Mouse (Mus musculus) midbrain, embryonic 14.5 days (tissue): ENCODE measurements at regions not wholly inside any gene's neighbourhood (a gene's known extent, or its start where the extent isn't known, plus 50 kb on each side); places are given as distances from the start of the nearest gene placed in this dataset.
A peak's percentile ranks its signal among the peaks of the same experiment; 100 is the strongest.

Source experiments
- ATAC-seq: fragments of 200-750 bp; cut with Nextera tagmentation; 2 replicates; pipeline ENCODE4 v1.8.0; 2017; ENCODE audit warnings: moderate number of reproducible peaks, moderate library complexity; ENCODE audit not compliant: low FRiP score, low TSS enrichment
- DNase-seq: peaks from one replicate; pipeline ENCODE4 v3.0.0-alpha.2; 2015
- H3K27ac ChIP-seq: fragments of 300-500 bp; sonication (generic); replicated peaks from 2 replicates; pipeline ENCODE4 v1.5.1; 2014; ENCODE audit warnings: mild to moderate bottlenecking, low read depth, low read length, moderate library complexity
- H3K27me3 ChIP-seq: fragments of 300-500 bp; sonication (generic); 2 replicates; pipeline ENCODE4 v1.6.1; 2014; ENCODE audit warnings: low read length, control low read depth, mixed read lengths; ENCODE audit not compliant: control insufficient read depth, insufficient read depth
- H3K36me3 ChIP-seq: fragments of 300-500 bp; sonication (generic); 2 replicates; pipeline ENCODE4 v1.6.1; 2014; ENCODE audit warnings: low read length, control low read depth; ENCODE audit not compliant: control insufficient read depth, insufficient read depth
- H3K4me1 ChIP-seq: fragments of 300-500 bp; sonication (generic); 2 replicates; pipeline ENCODE4 v1.6.1; 2014; ENCODE audit warnings: mild to moderate bottlenecking, antibody characterized with exemption, low read length, control low read depth; ENCODE audit not compliant: control insufficient read depth, insufficient read depth
- H3K4me2 ChIP-seq: fragments of 300-500 bp; sonication (generic); 2 replicates; pipeline ENCODE4 v1.6.1; 2014; ENCODE audit warnings: mild to moderate bottlenecking, low read length, moderate library complexity
- H3K4me3 ChIP-seq: fragments of 300-500 bp; sonication (generic); replicated peaks from 2 replicates; pipeline ENCODE4 v1.5.1; 2014; ENCODE audit warnings: low read depth, low read length
- H3K9ac ChIP-seq: fragments of 300-500 bp; sonication (generic); replicated peaks from 2 replicates; pipeline ENCODE4 v1.6.1; 2014; ENCODE audit warnings: mild to moderate bottlenecking, low read length, moderate library complexity
- H3K9me3 ChIP-seq: fragments of 300-500 bp; sonication (generic); 2 replicates; pipeline ENCODE4 v1.6.1; 2016; ENCODE audit warnings: low read length, control low read depth, mixed read lengths; ENCODE audit not compliant: control insufficient read depth
- WGBS: fragments of 180-500 bp; shearing (Covaris S2); extraction: QIAGEN DNeasy Blood & Tissue Kit; methylation state at CpG from one replicate; pipeline ENCODE4 v1.1.7; 2014; 5-methylcytosine and 5-hydroxymethylcytosine counted together

- Histone ChIP-seq H3K27me3 (no peaks in the 10 kb centered on the region), H3K36me3 (no peaks in the 10 kb centered on the region), H3K9ac (no peak overlapping the region), H3K9me3 (no peaks in the 10 kb centered on the region), H3K27ac (no peak overlapping the region), H3K4me1 (no peaks in the 10 kb centered on the region), H3K4me3 (no peak overlapping the region), H3K4me2 (no peak overlapping the region)
- ATAC-seq (no peak), DNase-seq (no peak)
These were observed 256.8 kb upstream of the Acvr2a start for GRCm38 (mm10) chr2:48557123-48557522.

DNA sequence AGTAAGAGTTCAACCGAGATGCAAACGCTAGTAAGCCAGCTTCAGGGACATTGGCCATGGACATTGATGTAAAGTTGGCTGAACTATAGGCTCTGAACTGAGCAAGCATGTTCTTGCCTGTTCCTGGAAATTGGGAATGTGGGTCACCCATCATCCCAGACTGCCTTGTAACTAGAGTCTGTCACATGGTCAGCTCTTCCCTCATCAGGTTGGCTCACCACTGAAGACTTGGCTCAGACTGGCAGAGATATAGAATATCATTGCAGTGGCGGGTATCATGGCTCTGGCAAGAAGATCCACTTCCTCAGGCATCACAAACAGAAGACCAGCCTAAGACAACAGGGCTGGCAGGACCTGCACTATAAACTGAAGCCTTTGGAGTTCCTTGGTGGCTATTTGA is 255.3 kb upstream of the Acvr2a start:
- Histone ChIP-seq H3K27ac (no peak overlapping the region), H3K4me2 (no peak overlapping the region), H3K27me3 (no peaks in the 10 kb centered on the region), H3K9me3 (no peaks in the 10 kb centered on the region), H3K4me3 (no peak overlapping the region), H3K36me3 (no peaks in the 10 kb centered on the region), H3K4me1 (no peaks in the 10 kb centered on the region), H3K9ac (no peak overlapping the region)
- ATAC-seq (no peak), DNase-seq (no peak)
- 93% methylated on average over 3 of the region's 3 CpGs for WGBS

DNA sequence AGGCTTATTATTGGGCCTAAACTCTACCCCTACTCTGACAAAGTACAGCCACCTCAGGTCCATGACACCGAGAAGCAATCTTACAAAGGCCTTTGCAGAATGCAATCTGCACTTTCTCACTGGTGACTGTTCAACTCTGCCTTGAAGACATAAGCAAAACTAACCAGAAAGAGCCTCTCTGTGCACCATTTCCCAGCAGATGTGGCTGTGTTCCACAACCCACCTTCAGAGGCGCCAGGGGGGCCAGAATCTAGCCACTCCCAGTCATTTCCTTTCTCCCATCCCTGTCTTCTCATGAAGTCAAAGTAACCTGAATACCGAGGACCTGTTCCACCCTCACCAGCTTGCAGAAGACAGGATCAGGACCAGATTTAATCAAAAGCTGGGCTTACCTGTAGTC is 250.3 kb upstream of the Acvr2a start:
- H3K27ac ChIP-seq: no peak overlapping the region
- H3K27me3 ChIP-seq: no peaks in the 10 kb centered on the region
- no peak overlapping the region for H3K4me2 ChIP-seq
- no peaks in the 10 kb centered on the region for H3K36me3 ChIP-seq
- no peaks in the 10 kb centered on the region for H3K4me1 ChIP-seq
- no peak for DNase-seq
- ATAC-seq: no peak
- no peaks in the 10 kb centered on the region for H3K9me3 ChIP-seq
- H3K4me3 ChIP-seq: no peak overlapping the region
- no peak overlapping the region for H3K9ac ChIP-seq
- 81% methylated on average over 3 of the region's 3 CpGs for WGBS

- Histone ChIP-seq H3K9ac (no peak overlapping the region), H3K4me1 (no peaks in the 10 kb centered on the region), H3K4me3 (no peak overlapping the region), H3K9me3 (no peaks in the 10 kb centered on the region), H3K4me2 (no peak overlapping the region), H3K36me3 (no peaks in the 10 kb centered on the region), H3K27ac (no peak overlapping the region), H3K27me3 (no peaks in the 10 kb centered on the region)
- DNase-seq: no peak
- no peak for ATAC-seq
- 87% methylated on average over 4 of the region's 4 CpGs for WGBS
These were observed 249.7 kb upstream of the Acvr2a start for GRCm38 (mm10) chr2:48564170-48564569.

- no peaks in the 10 kb centered on the region for H3K4me1 ChIP-seq
- H3K4me3 ChIP-seq: no peak overlapping the region
- H3K27ac ChIP-seq: no peak overlapping the region
- H3K4me2 ChIP-seq: no peak overlapping the region
- no peaks in the 10 kb centered on the region for H3K36me3 ChIP-seq
- DNase-seq (no peak), ATAC-seq (no peak)
- WGBS: 39% methylated on average over 6 of the region's 6 CpGs
- no peaks in the 10 kb centered on the region for H3K9me3 ChIP-seq
- no peak overlapping the region for H3K9ac ChIP-seq
- H3K27me3 ChIP-seq: no peaks in the 10 kb centered on the region
These were observed 246.0 kb upstream of the Acvr2a start for GRCm38 (mm10) chr2:48567871-48568270.

DNA sequence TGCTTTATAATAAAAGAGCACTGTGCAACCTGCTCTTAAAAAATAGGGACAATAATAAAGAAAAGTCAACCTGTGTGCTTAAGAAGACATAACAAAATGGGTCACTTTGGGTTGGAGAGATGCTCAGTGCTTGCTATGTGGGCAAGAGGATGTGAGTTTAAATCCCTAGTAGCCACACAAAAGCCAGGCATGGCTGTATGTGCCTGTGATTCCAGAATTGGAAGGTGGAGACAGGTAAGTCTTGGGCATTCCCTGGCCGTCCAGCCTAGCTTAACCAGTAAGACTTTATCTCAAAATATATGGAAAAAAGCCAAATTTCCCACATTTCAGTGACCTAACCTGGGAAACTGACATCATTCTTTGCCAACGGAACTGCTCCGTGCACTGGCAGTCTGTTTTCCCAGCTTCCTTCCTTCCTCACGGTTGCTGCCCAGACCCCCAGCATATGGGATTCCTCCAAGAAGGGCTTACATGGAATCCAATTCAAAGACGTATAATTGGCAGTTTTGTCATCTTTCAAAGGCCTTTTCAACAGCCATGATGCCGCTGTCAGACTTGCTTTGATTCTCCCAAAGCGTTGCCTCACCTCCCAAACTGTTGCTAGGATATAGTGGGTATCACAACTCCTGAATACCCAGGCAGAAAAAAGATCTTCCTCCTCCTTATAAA is 227.6 kb upstream of the Acvr2a start:
- peak; percentile 48 for DNase-seq
- no peak; the same call in 1 of the 2 replicates for ATAC-seq
- peak overlapping the region; percentile 13 for H3K4me2 ChIP-seq
- H3K27ac ChIP-seq: no peak overlapping the region
- H3K9ac ChIP-seq: no peak overlapping the region
- no peak overlapping the region for H3K4me3 ChIP-seq
- no peaks in the 10 kb centered on the region for H3K27me3 ChIP-seq
- WGBS: 13% methylated on average over 7 of the region's 7 CpGs
- H3K4me1 ChIP-seq: no peaks in the 10 kb centered on the region
- no peaks in the 10 kb centered on the region for H3K9me3 ChIP-seq
- no peaks in the 10 kb centered on the region for H3K36me3 ChIP-seq

DNA sequence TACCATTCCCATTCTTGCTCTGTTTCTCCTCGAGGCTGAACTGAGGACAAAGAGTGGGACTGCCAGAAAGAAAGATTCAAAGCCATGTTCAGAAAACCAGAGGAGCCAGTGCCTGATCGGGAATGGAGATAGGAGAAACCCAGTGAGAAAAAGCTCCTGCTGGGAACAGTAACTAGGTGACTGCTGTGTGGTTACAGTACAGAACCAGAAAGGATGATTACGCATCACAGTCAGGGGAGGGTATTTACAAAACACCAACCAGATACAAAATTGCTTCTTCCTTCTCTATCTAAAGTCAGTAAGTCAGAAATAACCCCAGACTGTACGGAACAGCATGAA is 227.1 kb upstream of the Acvr2a start:
- Histone ChIP-seq H3K9me3 (no peaks in the 10 kb centered on the region), H3K36me3 (no peaks in the 10 kb centered on the region), H3K9ac (no peak overlapping the region), H3K4me3 (no peak overlapping the region), H3K4me1 (no peaks in the 10 kb centered on the region), H3K27me3 (no peaks in the 10 kb centered on the region), H3K4me2 (no peak overlapping the region; the same call in 1 of the 2 replicates), H3K27ac (no peak overlapping the region)
- DNase-seq (no peak), ATAC-seq (no peak)
- WGBS: 49% methylated on average over 4 of the region's 4 CpGs

DNA sequence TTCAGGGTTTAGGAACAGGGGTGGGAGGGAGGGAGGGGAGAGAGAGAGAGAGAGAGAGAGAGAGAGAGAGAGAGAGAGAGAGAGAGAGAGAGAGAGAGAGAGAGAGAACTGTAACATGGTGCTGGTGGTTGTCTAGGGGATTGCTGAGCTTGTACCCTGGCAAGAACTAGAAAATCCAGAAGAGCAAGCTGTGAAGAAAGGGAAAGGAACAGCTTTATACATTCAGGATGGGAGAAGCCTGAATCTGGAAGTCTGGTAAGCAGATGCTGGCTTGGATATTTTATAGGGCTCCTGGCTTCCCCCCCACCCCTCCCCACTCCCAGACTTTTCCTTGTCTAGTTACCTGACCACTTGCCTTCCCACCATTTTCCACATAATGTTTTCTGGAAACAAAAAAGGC is 224.2 kb upstream of the Acvr2a start:
- Histone ChIP-seq H3K36me3 (no peaks in the 10 kb centered on the region), H3K4me2 (no peak overlapping the region)

GRCm38 (mm10) chr2:48597793-48598583 is 215.9 kb upstream of the Acvr2a start:
- H3K4me2 ChIP-seq: no peak overlapping the region
- DNase-seq (no peak), ATAC-seq (no peak)
- H3K36me3 ChIP-seq: no peaks in the 10 kb centered on the region
- no peak overlapping the region for H3K4me3 ChIP-seq
- no peak overlapping the region for H3K27ac ChIP-seq
- no peak overlapping the region for H3K9ac ChIP-seq
- H3K27me3 ChIP-seq: no peaks in the 10 kb centered on the region
- 28% methylated on average over 5 of the region's 5 CpGs for WGBS
- H3K9me3 ChIP-seq: no peaks in the 10 kb centered on the region
- H3K4me1 ChIP-seq: peaks cover 3% of the 10 kb centered on the region; the same call in 1 of the 2 replicates

More for the DNA sequence above, 224.2 kb upstream of the Acvr2a start:
- H3K27me3 ChIP-seq: no peaks in the 10 kb centered on the region
- no peak overlapping the region for H3K4me3 ChIP-seq
- ATAC-seq (no peak), DNase-seq (no peak)
- H3K4me1 ChIP-seq: no peaks in the 10 kb centered on the region
- no peak overlapping the region for H3K27ac ChIP-seq
- H3K9ac ChIP-seq: no peak overlapping the region
- no peaks in the 10 kb centered on the region for H3K9me3 ChIP-seq
